27 mouse cellular contexts compared by ENCODE assay signal in the genomic region with DNA sequence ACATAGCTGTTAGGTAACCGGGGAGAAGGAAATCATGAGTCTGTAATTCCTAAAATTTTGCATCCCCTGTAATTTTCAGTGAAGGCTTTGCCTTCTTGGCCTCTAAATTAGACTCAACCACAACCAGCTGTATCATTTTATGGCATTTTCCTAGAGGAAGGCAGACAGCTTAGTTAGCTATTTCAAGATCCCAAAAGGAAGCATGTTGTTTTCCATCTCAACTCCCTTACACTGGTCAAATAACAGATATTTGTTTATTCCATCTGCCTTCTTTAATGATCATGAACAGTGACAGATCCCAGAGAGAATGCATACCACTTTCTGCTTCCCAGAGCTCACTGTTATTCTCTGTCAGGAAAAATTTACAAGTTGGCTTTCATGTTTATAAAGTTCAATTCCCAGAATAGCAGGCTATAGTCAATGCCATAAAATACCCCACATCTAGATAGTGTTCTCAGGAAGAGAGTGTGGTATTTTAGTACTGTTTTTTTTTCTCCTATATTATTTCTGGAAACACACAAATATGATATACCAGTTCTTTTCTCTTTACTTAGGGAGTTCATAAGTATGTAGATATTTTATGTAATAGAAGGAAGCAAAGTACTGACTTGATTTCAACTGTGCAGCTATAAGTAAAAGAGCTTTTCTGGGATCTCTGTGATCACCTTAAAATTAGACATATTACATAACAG.
DNase-seq lines count a peak whose midpoint lies in the region; ATAC-seq lines count a peak whose summit lies in the region.
"Had no signal": no experiment of that assay in that cellular context is flagged by ENCODE, and none has a peak within 500 bp of the region (broad histone marks: within the 10 kb centered on the region; RNA-seq: fewer than 3 reads in every experiment).

No protein-coding gene starts in this region.

- no peak overlapping the region for H3K9ac ChIP-seq in limb, embryonic 13.5 days
- H3K9ac ChIP-seq in intestine, embryonic 16.5 days (ENCODE audit: low read depth, low read length): no peak overlapping the region
- H3K9ac ChIP-seq: embryonic facial prominence, embryonic 12.5 days; forebrain, embryonic 15.5 days; liver, embryonic 12.5 days; neural tube, embryonic 15.5 days had no signal

- H3K27ac ChIP-seq in limb, embryonic 13.5 days: no peak overlapping the region
- H3K27ac ChIP-seq in limb, embryonic 10.5 days: no peak overlapping the region
- peak overlapping the region; percentile 54 for H3K27ac ChIP-seq in intestine, embryonic 16.5 days (ENCODE audit: low read length)
- H3K27ac ChIP-seq: embryonic facial prominence, embryonic 12.5 days; forebrain, embryonic 15.5 days; hindbrain, postnatal 0 days; liver, embryonic 12.5 days; neural tube, embryonic 15.5 days had no signal

- intact Hi-C loops in heart, postnatal 36 days (cut with DNase I): no loop called here

- H3K27me3 ChIP-seq in limb, embryonic 13.5 days: no peaks in the 10 kb centered on the region
- H3K27me3 ChIP-seq in limb, embryonic 10.5 days (ENCODE audit: low read depth, poor library complexity, severe bottlenecking): no peaks in the 10 kb centered on the region
- no peaks in the 10 kb centered on the region for H3K27me3 ChIP-seq in intestine, embryonic 16.5 days (replicated peaks; ENCODE audit: control insufficient read depth, insufficient read depth, low read length)
- H3K27me3 ChIP-seq: CH12.LX; embryonic facial prominence, embryonic 12.5 days; forebrain, embryonic 15.5 days; liver, embryonic 12.5 days; neural tube, embryonic 15.5 days; Patski had no signal

- peak; percentile 48 for ATAC-seq in limb, embryonic 13.5 days (ENCODE audit: low FRiP score, low read depth)
- ATAC-seq in intestine, embryonic 16.5 days: peak; percentile 78
- ATAC-seq: forebrain, embryonic 15.5 days; hindbrain, postnatal 0 days; liver, embryonic 12.5 days; Patski had no signal

- no peaks in the 10 kb centered on the region for H3K9me3 ChIP-seq in limb, embryonic 13.5 days
- no peaks in the 10 kb centered on the region for H3K9me3 ChIP-seq in limb, embryonic 10.5 days (replicated peaks)
- H3K9me3 ChIP-seq in intestine, embryonic 16.5 days (ENCODE audit: control insufficient read depth, low read length): no peaks in the 10 kb centered on the region
- H3K9me3 ChIP-seq: embryonic facial prominence, embryonic 12.5 days; forebrain, embryonic 15.5 days; G1E; liver, embryonic 12.5 days; neural tube, embryonic 15.5 days had no signal

- WGBS in limb, embryonic 13.5 days: 45% methylated on average over 1 of the region's 1 CpGs
- 84% methylated on average over 1 of the region's 1 CpGs for WGBS in limb, embryonic 10.5 days
- 50% methylated on average over 1 of the region's 1 CpGs for WGBS in intestine, embryonic 16.5 days

- H3K4me1 ChIP-seq in limb, embryonic 13.5 days: no peaks in the 10 kb centered on the region
- no peaks in the 10 kb centered on the region for H3K4me1 ChIP-seq in limb, embryonic 10.5 days
- no peaks in the 10 kb centered on the region for H3K4me1 ChIP-seq in intestine, embryonic 16.5 days (ENCODE audit: control insufficient read depth, insufficient read depth, low read length)
- H3K4me1 ChIP-seq: embryonic facial prominence, embryonic 12.5 days; forebrain, embryonic 15.5 days; liver, embryonic 12.5 days; neural tube, embryonic 15.5 days had no signal

- H3K36me3 ChIP-seq in limb, embryonic 13.5 days: no peaks in the 10 kb centered on the region
- H3K36me3 ChIP-seq in limb, embryonic 10.5 days: no peaks in the 10 kb centered on the region
- no peaks in the 10 kb centered on the region for H3K36me3 ChIP-seq in intestine, embryonic 16.5 days (ENCODE audit: control insufficient read depth, insufficient read depth, low read length)
- H3K36me3 ChIP-seq: embryonic facial prominence, embryonic 12.5 days; forebrain, embryonic 15.5 days; G1E; liver, embryonic 12.5 days; neural tube, embryonic 15.5 days had no signal

- H3K4me3 ChIP-seq in limb, embryonic 13.5 days: no peak overlapping the region
- no peak overlapping the region for H3K4me3 ChIP-seq in limb, embryonic 10.5 days
- no peak overlapping the region for H3K4me3 ChIP-seq in intestine, embryonic 16.5 days (ENCODE audit: low read length)
- H3K4me3 ChIP-seq: embryonic facial prominence, embryonic 12.5 days; forebrain, embryonic 15.5 days; liver, embryonic 12.5 days; neural tube, embryonic 15.5 days had no signal

- DNase-seq in kidney, adult 9 months: peak; percentile 1
- DNase-seq in kidney, postnatal 25 days: no peak
- DNase-seq in limb, embryonic 10.5 days (ENCODE audit: low spot score): no peak
- no peak for DNase-seq in heart, postnatal 36 days
- no peak for DNase-seq in lung, postnatal 36 days
- DNase-seq: adrenal gland, postnatal 36 days; B cell, adult 2 months; cerebellum, adult 11-12 months; cerebellum, postnatal 10 days; gastrocnemius, postnatal 14 days; heart, adult 11 months; lung, adult 18-20 months; lung, postnatal 10 days; thymus, adult 18-20 months; thymus, postnatal 36 days had no signal

- H3K4me2 ChIP-seq in limb, embryonic 13.5 days (replicated peaks): no peak overlapping the region
- no peak overlapping the region for H3K4me2 ChIP-seq in intestine, embryonic 16.5 days (ENCODE audit: low read depth, low read length)
- H3K4me2 ChIP-seq: embryonic facial prominence, embryonic 12.5 days; forebrain, embryonic 15.5 days; heart, embryonic 11.5 days; liver, embryonic 12.5 days; midbrain, embryonic 11.5 days; neural tube, embryonic 15.5 days had no signal
